Mouse (Mus musculus): ENCODE measurements around the gene Gtdc1. TPM values are rescaled to one million over a fixed set of nuclear protein-coding genes. Genes with fewer than 3 reads are reported as not detected.

Gtdc1 gene
- total and polyA plus RNA-seq, 3 experiments = 1.7 to 47.1 (median 28.7) TPM

DNA sequence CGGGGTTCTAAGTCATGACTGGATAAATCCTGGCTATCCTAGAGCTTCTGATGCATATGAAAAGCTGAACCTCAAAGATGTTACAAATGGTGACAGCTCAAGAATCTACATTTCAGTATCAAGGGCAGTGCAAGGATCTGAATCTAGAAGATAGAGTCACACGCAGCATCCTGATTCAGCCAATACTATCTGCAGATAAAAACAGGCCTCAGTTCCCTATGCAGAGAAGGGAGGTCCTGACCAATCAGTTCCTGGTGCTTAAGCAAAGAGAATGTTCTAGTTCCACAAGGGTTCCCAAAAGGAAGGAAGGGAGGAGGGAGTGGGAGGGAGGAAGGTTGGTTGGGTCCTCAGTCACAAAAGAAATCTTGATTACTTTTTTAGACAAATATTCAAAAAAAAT lies 5.0 kb downstream of the Gtdc1 start:
- ATAC-seq (ENCODE audit: extremely low read depth, insufficient number of reproducible peaks, low FRiP score, poor library complexity, severe bottlenecking) (no peak), DNase-seq (ENCODE audit: low spot score) (no peak)
- Histone ChIP-seq H3K9me3 (replicated peaks) (no peaks in the 10 kb centered on the region), H3K4me1 (ENCODE audit: insufficient read depth, low read depth, low read length) (peaks cover 37% of the 10 kb centered on the region), H3K27me3 (ENCODE audit: insufficient read depth, low read length) (no peaks in the 10 kb centered on the region), H3K4me3 (ENCODE audit: low read depth, low read length) (no peak overlapping the region), H3K36me3 (replicated peaks) (no peaks in the 10 kb centered on the region)
- TF ChIP-seq CTCF (IDR thresholded peaks at IDR 0.05; ENCODE audit: low read depth, low read length) = no peak
- no peak for TF ChIP-seq GATA1 (IDR thresholded peaks at IDR 0.05; ENCODE audit: borderline replicate concordance, low read length)

GRCm38 (mm10) chr2:44920471-44920870 lies 7.0 kb downstream of the Gtdc1 start:
- Histone ChIP-seq H3K4me1 (ENCODE audit: insufficient read depth, low read depth, low read length) (peaks cover 32% of the 10 kb centered on the region), H3K27me3 (ENCODE audit: insufficient read depth, low read length) (no peaks in the 10 kb centered on the region), H3K9me3 (replicated peaks) (no peaks in the 10 kb centered on the region), H3K36me3 (replicated peaks) (no peaks in the 10 kb centered on the region), H3K4me3 (ENCODE audit: low read depth, low read length) (no peak overlapping the region)
- DNase-seq (ENCODE audit: low spot score) (no peak), ATAC-seq (ENCODE audit: extremely low read depth, insufficient number of reproducible peaks, low FRiP score, poor library complexity, severe bottlenecking) (no peak)
- no peak for TF ChIP-seq GATA1 (IDR thresholded peaks at IDR 0.05; ENCODE audit: borderline replicate concordance, low read length)
- TF ChIP-seq GATA2 (IDR thresholded peaks at IDR 0.05; ENCODE audit: borderline replicate concordance, low read depth, low read length) = no peak
- no peak for TF ChIP-seq CTCF (IDR thresholded peaks at IDR 0.05; ENCODE audit: low read depth, low read length)
- TF ChIP-seq POLR2AphosphoS5 (IDR thresholded peaks at IDR 0.05; ENCODE audit: insufficient replicate concordance, low read depth, low read length) = no peak
- no peak for TF ChIP-seq TAL1 (conservative IDR thresholded peaks at IDR 0.05; ENCODE audit: low read depth, low read length)

DNA sequence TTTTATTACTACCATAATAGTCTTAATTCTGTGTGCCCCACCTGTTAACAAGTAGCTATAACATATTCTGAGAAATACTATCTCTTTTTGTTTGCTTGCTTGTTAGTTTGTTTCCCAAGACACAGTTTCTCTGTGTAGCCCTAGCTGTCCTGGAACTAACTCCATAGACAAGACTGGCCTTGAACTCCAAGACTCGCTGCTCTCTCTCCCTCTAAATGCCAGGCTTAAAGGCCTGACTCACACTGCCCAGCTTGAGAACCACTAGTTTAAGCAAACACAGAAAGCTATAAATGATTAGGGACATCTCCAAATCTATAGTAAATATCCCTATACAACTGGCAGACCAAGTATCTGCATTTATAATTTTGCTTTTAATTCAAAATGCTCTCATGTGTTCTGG lies 8.1 kb downstream of the Gtdc1 start:
- ATAC-seq (ENCODE audit: extremely low read depth, insufficient number of reproducible peaks, low FRiP score, poor library complexity, severe bottlenecking) = no peak
- TF ChIP-seq GATA2 (IDR thresholded peaks at IDR 0.05; ENCODE audit: borderline replicate concordance, low read depth, low read length) (no peak), POLR2AphosphoS5 (IDR thresholded peaks at IDR 0.05; ENCODE audit: insufficient replicate concordance, low read depth, low read length) (no peak), CTCF (IDR thresholded peaks at IDR 0.05; ENCODE audit: low read depth, low read length) (no peak), TAL1 (conservative IDR thresholded peaks at IDR 0.05; ENCODE audit: low read depth, low read length) (no peak), GATA1 (IDR thresholded peaks at IDR 0.05; ENCODE audit: borderline replicate concordance, low read length) (no peak)
- no peak for DNase-seq (ENCODE audit: low spot score)
- Histone ChIP-seq H3K4me3 (ENCODE audit: low read depth, low read length) (no peak overlapping the region), H3K36me3 (replicated peaks) (no peaks in the 10 kb centered on the region), H3K27me3 (ENCODE audit: insufficient read depth, low read length) (no peaks in the 10 kb centered on the region), H3K9me3 (replicated peaks) (no peaks in the 10 kb centered on the region), H3K4me1 (ENCODE audit: insufficient read depth, low read depth, low read length) (peaks cover 25% of the 10 kb centered on the region)

GRCm38 (mm10) chr2:44918737-44919136 lies 8.7 kb downstream of the Gtdc1 start:
- no peak for TF ChIP-seq TAL1 (conservative IDR thresholded peaks at IDR 0.05; ENCODE audit: low read depth, low read length)
- no peak for TF ChIP-seq CTCF (IDR thresholded peaks at IDR 0.05; ENCODE audit: low read depth, low read length)
- no peak for TF ChIP-seq GATA1 (IDR thresholded peaks at IDR 0.05; ENCODE audit: borderline replicate concordance, low read length)
- TF ChIP-seq POLR2AphosphoS5 (IDR thresholded peaks at IDR 0.05; ENCODE audit: insufficient replicate concordance, low read depth, low read length) = no peak
- TF ChIP-seq GATA2 (IDR thresholded peaks at IDR 0.05; ENCODE audit: borderline replicate concordance, low read depth, low read length) = no peak
- Histone ChIP-seq H3K4me3 (ENCODE audit: low read depth, low read length) (no peak overlapping the region), H3K9me3 (replicated peaks) (no peaks in the 10 kb centered on the region), H3K27me3 (ENCODE audit: insufficient read depth, low read length) (no peaks in the 10 kb centered on the region), H3K4me1 (ENCODE audit: insufficient read depth, low read depth, low read length) (peaks cover 23% of the 10 kb centered on the region), H3K36me3 (replicated peaks) (no peaks in the 10 kb centered on the region)
- ATAC-seq (ENCODE audit: extremely low read depth, insufficient number of reproducible peaks, low FRiP score, poor library complexity, severe bottlenecking) (no peak), DNase-seq (ENCODE audit: low spot score) (no peak)

- H3K27me3 ChIP-seq (ENCODE audit: insufficient read depth, low read length) = no peaks in the 10 kb centered on the region
- no peaks in the 10 kb centered on the region for H3K9me3 ChIP-seq (replicated peaks)
- TF ChIP-seq TAL1 (conservative IDR thresholded peaks at IDR 0.05; ENCODE audit: low read depth, low read length) (no peak), GATA1 (IDR thresholded peaks at IDR 0.05; ENCODE audit: borderline replicate concordance, low read length) (no peak), CTCF (IDR thresholded peaks at IDR 0.05; ENCODE audit: low read depth, low read length) (no peak), POLR2AphosphoS5 (IDR thresholded peaks at IDR 0.05; ENCODE audit: insufficient replicate concordance, low read depth, low read length) (no peak), GATA2 (IDR thresholded peaks at IDR 0.05; ENCODE audit: borderline replicate concordance, low read depth, low read length) (no peak)
- H3K36me3 ChIP-seq (replicated peaks) = no peaks in the 10 kb centered on the region
- ATAC-seq (ENCODE audit: extremely low read depth, insufficient number of reproducible peaks, low FRiP score, poor library complexity, severe bottlenecking) (no peak), DNase-seq (ENCODE audit: low spot score) (no peak)
- peaks cover 14% of the 10 kb centered on the region; the same call in 1 of the 2 replicates for H3K4me1 ChIP-seq (ENCODE audit: insufficient read depth, low read depth, low read length)
- no peak overlapping the region for H3K4me3 ChIP-seq (ENCODE audit: low read depth, low read length)
These were observed 11.2 kb downstream of the Gtdc1 start for GRCm38 (mm10) chr2:44916286-44916685.

GRCm38 (mm10) chr2:44897801-44898200 lies 29.7 kb downstream of the Gtdc1 start:
- Histone ChIP-seq H3K36me3 (replicated peaks) (no peaks in the 10 kb centered on the region), H3K9me3 (replicated peaks) (no peaks in the 10 kb centered on the region), H3K27me3 (ENCODE audit: insufficient read depth, low read length) (no peaks in the 10 kb centered on the region), H3K4me3 (ENCODE audit: low read depth, low read length) (no peak overlapping the region), H3K4me1 (ENCODE audit: insufficient read depth, low read depth, low read length) (no peaks in the 10 kb centered on the region; the same call in 1 of the 2 replicates)
- no peak for ATAC-seq (ENCODE audit: extremely low read depth, insufficient number of reproducible peaks, low FRiP score, poor library complexity, severe bottlenecking)
- no peak for TF ChIP-seq GATA2 (IDR thresholded peaks at IDR 0.05; ENCODE audit: borderline replicate concordance, low read depth, low read length)
- no peak for TF ChIP-seq GATA1 (IDR thresholded peaks at IDR 0.05; ENCODE audit: borderline replicate concordance, low read length)
- no peak for TF ChIP-seq TAL1 (conservative IDR thresholded peaks at IDR 0.05; ENCODE audit: low read depth, low read length)
- TF ChIP-seq POLR2AphosphoS5 (IDR thresholded peaks at IDR 0.05; ENCODE audit: insufficient replicate concordance, low read depth, low read length) = no peak
- no peak for TF ChIP-seq CTCF (IDR thresholded peaks at IDR 0.05; ENCODE audit: low read depth, low read length)
- DNase-seq (ENCODE audit: low spot score) = no peak

DNA sequence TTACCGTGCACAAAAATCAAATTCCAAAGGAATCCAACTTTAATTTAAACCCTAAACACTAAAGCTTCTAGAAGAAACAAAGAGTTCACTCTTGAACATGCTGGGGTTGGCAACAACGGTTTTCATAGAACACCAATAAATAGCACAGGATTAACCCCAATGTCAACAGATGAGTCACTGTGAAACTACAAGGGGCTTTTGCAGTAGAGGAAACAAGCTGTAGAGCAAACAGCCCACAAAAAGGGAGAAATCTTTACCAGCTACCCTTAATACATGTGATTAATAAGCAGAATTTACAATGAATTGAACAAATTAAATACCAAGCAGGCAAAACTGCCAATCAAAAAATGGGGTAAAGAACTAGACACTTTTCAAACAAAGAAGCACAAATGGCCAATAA lies 53.7 kb downstream of the Gtdc1 start:
- no peaks in the 10 kb centered on the region for H3K9me3 ChIP-seq (replicated peaks)
- H3K4me1 ChIP-seq (ENCODE audit: insufficient read depth, low read depth, low read length) = no peaks in the 10 kb centered on the region
- ATAC-seq (ENCODE audit: extremely low read depth, insufficient number of reproducible peaks, low FRiP score, poor library complexity, severe bottlenecking) = no peak
- H3K27me3 ChIP-seq (ENCODE audit: insufficient read depth, low read length) = no peaks in the 10 kb centered on the region
- DNase-seq (ENCODE audit: low spot score) = no peak
- H3K4me3 ChIP-seq (ENCODE audit: low read depth, low read length) = no peak overlapping the region
- TF ChIP-seq CTCF (IDR thresholded peaks at IDR 0.05; ENCODE audit: low read depth, low read length) (no peak), GATA1 (IDR thresholded peaks at IDR 0.05; ENCODE audit: borderline replicate concordance, low read length) (no peak), POLR2AphosphoS5 (IDR thresholded peaks at IDR 0.05; ENCODE audit: insufficient replicate concordance, low read depth, low read length) (no peak), TAL1 (conservative IDR thresholded peaks at IDR 0.05; ENCODE audit: low read depth, low read length) (no peak), GATA2 (IDR thresholded peaks at IDR 0.05; ENCODE audit: borderline replicate concordance, low read depth, low read length) (no peak)
- H3K36me3 ChIP-seq (replicated peaks) = no peaks in the 10 kb centered on the region

Data from G1E (cell line).